Mouse (Mus musculus) lung, adult 2 months (tissue): ENCODE results near the gene Gpat3. TPM values are rescaled to one million over a fixed set of nuclear protein-coding genes. Genes with fewer than 3 reads are reported as not detected.

Source experiments
- DNase-seq: peaks from one replicate; pipeline ENCODE4 v3.0.0; 2022
- H3K4me1 ChIP-seq: fragments of 200-500 bp; 2 replicates; pipeline ENCODE4 v1.6.1; 2011; ENCODE audit warnings: low read length; ENCODE audit not compliant: control insufficient read depth, insufficient read depth
- H3K4me3 ChIP-seq: fragments of 200-500 bp; replicated peaks from 2 replicates; pipeline ENCODE3; 2011; ENCODE audit warnings: low read depth, mild to moderate bottlenecking, control low read depth, low read length; ENCODE audit errors: extremely low read depth
- CTCF ChIP-seq: fragments of 200-500 bp; IDR thresholded peaks from 2 replicates; pipeline ENCODE4 v1.5.1; 2011; ENCODE audit warnings: mild to moderate bottlenecking, low read length, control low read depth; ENCODE audit not compliant: insufficient read depth
- POLR2A ChIP-seq: fragments of 200-500 bp; IDR thresholded peaks from 2 replicates; pipeline ENCODE4 v1.6.1; 2011; ENCODE audit warnings: low read depth, mild to moderate bottlenecking, control low read depth, low read length, borderline replicate concordance; ENCODE audit errors: extremely low read depth
- WGBS: fragments of 180-500 bp; shearing (Covaris S2); methylation state at CpG from one replicate; pipeline ENCODE4 v1.1.7; 2018; 5-methylcytosine and 5-hydroxymethylcytosine counted together
- polyA plus RNA-seq: library from polyadenylated mRNA; depleted of rRNA; stranded (reverse); fragments of >200 nt; gene quantifications from 2 replicates; pipeline ENCODE4 v1.2.3, GENCODE M21; 2012; rRNA removed

Gene Gpat3
- 2.0 and 2.3 TPM in 2 replicates for polyA plus RNA-seq

DNA sequence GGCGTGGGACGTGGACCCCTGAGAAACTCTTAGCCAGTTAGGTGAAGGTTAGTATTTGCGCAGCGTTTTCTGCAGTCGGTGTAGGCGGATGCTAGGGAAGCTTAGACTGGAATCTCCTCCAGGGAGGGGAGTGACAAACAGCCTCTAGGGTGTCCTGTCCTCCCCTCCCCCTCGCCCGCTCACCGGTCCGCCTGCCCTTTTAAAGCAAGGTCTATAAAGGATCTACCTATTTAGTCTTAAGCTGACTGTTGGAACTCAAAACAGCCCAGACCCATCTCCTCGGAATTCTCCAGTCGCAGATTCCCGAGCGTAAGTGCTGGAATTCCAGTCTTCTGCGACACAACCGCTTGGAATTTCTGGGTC is at the start of gene Gpat3:
TSS of gene Gpat3 (plus strand) at position 229 of the 363 bp plus-strand sequence.
- H3K4me1 ChIP-seq, result no peaks in the 10 kb centered on the region; the same call in 1 of the 2 replicates
- no peak for TF ChIP-seq POLR2A
- no peak for TF ChIP-seq CTCF
- H3K4me3 ChIP-seq, result peak within 1 kb of the TSS; percentile 87
- DNase-seq, result no peak
- 1% methylated on average over 16 of the region's 16 CpGs for WGBS

DNA sequence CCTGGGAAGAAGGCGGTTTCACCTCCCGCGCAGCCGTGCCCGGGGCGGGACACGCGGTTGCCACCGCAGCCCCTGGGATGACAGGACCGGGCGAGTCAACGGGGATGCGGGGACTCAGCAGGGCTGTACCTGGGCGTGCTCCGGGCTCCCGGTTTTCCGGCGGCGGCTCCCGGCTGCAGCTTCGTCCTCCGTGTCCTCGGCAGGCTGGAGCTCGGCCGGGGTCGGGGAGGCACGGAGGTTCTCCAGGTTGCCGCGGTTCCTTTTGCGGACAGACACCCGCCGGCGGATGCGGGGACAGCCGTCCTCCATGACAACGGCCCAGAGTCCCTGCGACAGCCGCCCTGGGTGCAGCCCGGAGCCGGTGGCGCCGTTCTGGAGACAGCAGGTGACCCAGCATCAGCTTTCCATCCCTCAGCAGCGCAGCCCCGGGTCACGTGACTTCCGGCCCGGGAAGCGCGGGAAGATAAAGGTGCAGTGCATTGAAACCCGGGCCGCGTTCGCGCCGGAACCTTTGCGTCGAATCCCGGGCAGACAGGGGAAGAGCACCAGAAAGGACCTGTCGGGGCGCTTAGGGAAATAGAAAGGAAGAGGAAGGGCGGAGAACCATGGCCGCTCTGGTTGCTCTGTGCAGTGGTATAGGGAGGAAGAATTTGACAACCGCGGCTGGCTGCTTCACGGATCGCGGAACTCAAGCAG is 47.2 kb upstream of the Gpat3 start, which contains the start of the genes Helq and Mrps18c:
TSS of gene Helq (minus strand) at position 434 of the 696 bp plus-strand sequence.
TSS of gene Mrps18c (plus strand) at position 463 of the 696 bp plus-strand sequence.
- DNase-seq, result peak; percentile 86
- Histone ChIP-seq H3K4me1 (peaks cover 4% of the 10 kb centered on the region; the same call in 1 of the 2 replicates), H3K4me3 (peak within 1 kb of the TSS; percentile 78)
- WGBS, result under 1% methylated on average over 67 of the region's 67 CpGs
- TF ChIP-seq POLR2A, result 0 out of 2 replicates have a peak, but pooled peaks have one; percentile 31
- TF ChIP-seq CTCF, result no peak

DNA sequence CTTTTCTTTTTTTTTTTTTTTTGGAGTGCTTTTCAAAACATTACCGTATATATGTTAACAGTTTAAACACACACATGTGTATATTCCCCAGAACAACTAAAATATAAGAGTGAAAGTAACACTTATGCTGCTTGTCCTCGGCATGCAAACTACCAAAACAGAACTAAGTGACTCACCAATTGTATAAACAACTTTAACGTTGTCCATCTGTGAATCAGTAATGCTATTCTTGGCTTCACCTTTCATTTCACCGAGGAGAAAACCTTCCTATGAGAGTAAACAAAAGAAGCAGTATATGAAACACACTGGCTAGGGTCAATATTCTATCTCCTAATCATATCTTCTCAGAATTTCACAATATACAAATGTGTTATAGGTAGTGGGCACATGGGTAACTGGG is 27.2 kb upstream of the Gpat3 start:
- H3K4me3 ChIP-seq, result no peak overlapping the region
- no peaks in the 10 kb centered on the region for H3K4me1 ChIP-seq
- no peak for TF ChIP-seq CTCF
- no peak for TF ChIP-seq POLR2A
- 46% methylated on average over 4 of the region's 4 CpGs for WGBS
- DNase-seq, result no peak

DNA sequence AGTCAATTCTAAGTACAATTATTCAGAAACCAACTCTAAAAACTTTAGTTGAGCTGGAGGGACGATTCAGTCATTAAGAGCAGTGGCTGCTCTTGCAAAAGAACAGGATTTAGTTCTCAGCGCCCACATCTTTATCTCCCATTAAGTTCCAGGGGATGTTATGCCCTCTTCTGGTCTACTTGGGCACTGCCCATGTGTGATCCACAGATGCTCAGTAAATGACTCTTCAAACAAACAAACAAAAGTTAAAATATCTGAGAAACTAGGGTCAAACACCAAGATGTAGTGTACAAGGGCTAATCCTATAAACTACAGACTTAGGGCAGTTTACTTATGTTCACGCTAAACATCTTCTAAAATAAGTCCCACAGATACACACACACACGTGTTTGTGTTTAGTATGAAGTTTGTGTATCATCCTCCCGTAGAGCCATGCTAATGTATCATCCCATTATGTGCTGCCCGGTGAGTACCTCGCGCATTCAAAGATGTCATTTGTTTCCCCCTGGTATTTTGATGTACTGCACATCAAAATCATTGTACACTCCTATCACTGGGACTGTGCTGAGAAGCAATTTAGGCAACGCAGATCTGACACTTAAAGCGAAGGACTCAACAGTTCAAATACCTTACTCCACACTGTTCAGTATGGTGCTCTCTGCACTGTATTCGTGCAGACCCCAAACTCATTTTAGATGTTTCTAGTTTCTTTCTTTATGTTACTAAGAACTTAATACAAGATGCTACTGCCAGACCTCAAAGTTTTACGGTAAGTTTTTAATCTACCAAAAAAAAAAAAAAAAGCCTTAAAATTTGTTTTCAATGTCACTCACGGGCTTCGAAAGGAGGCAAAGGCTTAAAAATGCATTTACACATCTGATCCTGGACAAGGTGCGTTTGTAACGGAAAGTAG is 25.7 kb upstream of the Gpat3 start:
- Histone ChIP-seq H3K4me3 (peak overlapping the region; percentile 87), H3K4me1 (no peaks in the 10 kb centered on the region)
- TF ChIP-seq CTCF (no peak), POLR2A (no peak)
- no peak for DNase-seq
- WGBS, result 27% methylated on average over 16 of the region's 16 CpGs

DNA sequence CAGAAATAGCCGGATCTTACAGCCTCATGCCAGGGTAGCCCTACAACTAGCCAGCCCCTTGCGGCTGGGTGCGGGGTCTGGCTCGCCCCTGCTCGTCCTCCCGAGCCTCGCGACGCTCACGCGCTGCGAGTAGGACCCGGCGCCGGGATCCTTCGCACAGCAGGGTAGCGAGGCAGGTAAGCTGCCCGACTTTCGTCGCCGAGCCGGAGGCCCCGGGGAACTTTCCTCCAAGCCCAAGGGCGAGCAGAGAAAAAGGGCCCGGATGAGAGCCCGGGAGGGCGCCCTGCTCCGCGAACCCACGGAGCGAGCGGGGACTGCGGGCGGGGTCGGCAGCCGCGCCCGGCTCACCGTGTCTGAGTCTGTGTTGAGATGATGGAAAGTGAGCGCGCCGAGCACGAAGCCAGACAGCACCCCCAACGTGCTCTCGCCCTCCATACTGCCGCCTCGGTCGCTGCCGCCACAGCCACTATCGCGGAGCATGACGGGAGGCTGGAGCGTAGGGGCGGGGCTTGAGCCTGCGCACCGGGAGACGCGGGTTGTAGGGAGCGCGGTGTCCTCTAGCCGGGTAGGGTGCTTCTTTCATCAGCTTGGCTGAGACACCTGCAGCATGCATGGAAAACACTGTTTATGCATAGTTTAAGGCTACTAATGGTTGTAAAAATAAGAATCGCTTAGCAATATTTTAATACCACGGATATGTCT is 24.9 kb upstream of the Gpat3 start, which contains the start of gene Abraxas1:
TSS of gene Abraxas1 (minus strand) at position 483 of the 702 bp plus-strand sequence.
- peak within 1 kb of the TSS; percentile 87 for H3K4me3 ChIP-seq
- WGBS, result under 1% methylated on average over 63 of the region's 63 CpGs
- peak; percentile 77; the same call in 1 of the 2 replicates for TF ChIP-seq POLR2A
- TF ChIP-seq CTCF, result no peak
- H3K4me1 ChIP-seq, result no peaks in the 10 kb centered on the region
- peak; percentile 84 for DNase-seq

DNA sequence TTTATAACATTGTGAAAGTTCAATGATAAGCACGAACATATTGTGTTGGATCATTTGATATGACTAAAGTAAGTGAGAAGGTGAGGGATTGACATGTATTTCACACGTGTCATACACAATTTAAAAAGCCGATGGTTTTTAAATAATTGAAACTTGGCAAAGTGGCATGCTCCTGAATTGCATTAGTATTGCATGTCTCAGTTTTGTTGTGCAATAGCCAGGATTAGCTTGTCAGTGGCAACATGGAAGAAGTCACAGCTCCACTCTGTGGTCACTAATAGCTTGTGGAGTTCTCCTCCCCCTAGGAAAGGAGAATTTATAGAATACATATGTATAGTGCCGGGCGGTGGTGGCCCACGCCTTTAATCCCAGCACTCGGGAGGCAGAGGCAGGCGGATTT is 24.1 kb upstream of the Gpat3 start:
- Histone ChIP-seq H3K4me1 (no peaks in the 10 kb centered on the region), H3K4me3 (no peak overlapping the region)
- 67% methylated on average over 8 of the region's 8 CpGs for whole genome bisulfite sequencing
- TF ChIP-seq CTCF (no peak), POLR2A (no peak)
- DNase-seq, result no peak

DNA sequence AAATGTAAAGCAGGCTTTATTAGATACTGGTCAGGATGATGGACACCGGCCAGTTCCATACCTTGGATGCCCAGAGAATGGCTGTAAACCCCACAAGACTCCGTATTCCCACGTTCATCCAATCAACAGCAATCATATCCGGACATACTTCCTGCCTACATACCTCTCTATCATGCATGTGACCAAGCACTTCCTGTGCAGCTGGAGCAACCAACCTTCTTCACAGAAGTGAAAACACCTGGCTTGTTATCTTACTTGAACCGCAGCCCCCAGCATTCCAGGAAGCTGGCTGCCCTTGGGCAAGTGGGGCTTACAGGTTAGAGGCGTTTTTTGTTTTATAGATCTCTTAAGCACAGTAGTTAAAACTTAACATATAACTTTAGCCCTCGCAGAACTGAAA is 22.7 kb upstream of the Gpat3 start:
- H3K4me3 ChIP-seq, result no peak overlapping the region
- DNase-seq, result no peak
- H3K4me1 ChIP-seq, result no peaks in the 10 kb centered on the region
- 66% methylated on average over 7 of the region's 7 CpGs for WGBS
- TF ChIP-seq POLR2A (no peak), CTCF (no peak)

DNA sequence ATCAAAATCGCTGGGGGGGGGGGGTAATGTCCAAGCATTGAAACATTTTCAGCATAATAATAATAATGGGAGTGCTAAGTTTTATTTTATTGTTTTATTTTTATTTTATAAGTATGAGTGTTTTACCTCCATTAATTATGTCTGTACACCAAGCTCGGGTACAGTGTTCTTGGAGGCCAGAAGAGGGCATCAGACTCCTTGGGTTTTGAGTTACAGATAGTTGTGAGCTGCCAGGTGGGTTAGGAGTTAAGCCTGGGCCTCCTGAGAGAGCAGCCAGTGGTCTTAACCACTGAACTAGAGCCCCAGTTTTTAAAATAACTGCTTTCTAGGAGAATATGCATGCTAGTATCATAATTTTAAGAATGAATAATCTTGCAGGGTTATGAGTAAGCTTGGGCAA is 19.5 kb upstream of the Gpat3 start:
- no peaks in the 10 kb centered on the region for H3K4me1 ChIP-seq
- TF ChIP-seq POLR2A (no peak), CTCF (0 out of 2 replicates have a peak, but pooled peaks have one; percentile 9)
- 15% methylated on average over 2 of the region's 2 CpGs for WGBS
- DNase-seq, result no peak
- H3K4me3 ChIP-seq, result no peak overlapping the region

DNA sequence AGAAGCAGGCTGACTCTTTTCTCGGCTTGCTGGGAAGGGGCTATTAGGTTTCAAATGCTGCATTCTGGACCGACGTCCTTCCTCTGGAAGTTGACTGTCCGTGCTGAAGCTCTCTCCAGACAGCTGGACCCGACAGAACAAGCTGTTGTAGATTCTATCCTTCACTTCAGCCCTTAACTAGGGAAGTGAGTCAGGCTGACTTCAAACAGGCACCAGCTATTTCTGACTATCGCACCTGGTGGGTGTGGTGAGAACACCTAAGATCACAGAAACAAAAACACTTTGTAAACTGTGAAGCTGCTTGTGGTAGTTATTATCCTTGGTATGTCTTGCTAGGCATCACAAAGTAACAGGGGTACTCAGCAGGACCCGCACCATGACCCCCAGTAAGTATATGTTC is 19.0 kb upstream of the Gpat3 start:
- no peak overlapping the region for H3K4me3 ChIP-seq
- WGBS, result 65% methylated on average over 7 of the region's 7 CpGs
- TF ChIP-seq POLR2A, result no peak
- TF ChIP-seq CTCF, result no peak
- DNase-seq, result no peak
- no peaks in the 10 kb centered on the region for H3K4me1 ChIP-seq
